Mouse (Mus musculus) E14TG2a.4 (cell line): ENCODE measurements around the gene Nt5c1b.

Source experiments
- CTCF ChIP-seq: conservative IDR thresholded peaks from 2 replicates; pipeline ENCODE4 v1.5.1; 2014; ENCODE audit warnings: low read length
- POU5F1 ChIP-seq: IDR thresholded peaks from 2 replicates; pipeline ENCODE4 v1.6.1; 2014; ENCODE audit warnings: low read length, borderline replicate concordance

DNA sequence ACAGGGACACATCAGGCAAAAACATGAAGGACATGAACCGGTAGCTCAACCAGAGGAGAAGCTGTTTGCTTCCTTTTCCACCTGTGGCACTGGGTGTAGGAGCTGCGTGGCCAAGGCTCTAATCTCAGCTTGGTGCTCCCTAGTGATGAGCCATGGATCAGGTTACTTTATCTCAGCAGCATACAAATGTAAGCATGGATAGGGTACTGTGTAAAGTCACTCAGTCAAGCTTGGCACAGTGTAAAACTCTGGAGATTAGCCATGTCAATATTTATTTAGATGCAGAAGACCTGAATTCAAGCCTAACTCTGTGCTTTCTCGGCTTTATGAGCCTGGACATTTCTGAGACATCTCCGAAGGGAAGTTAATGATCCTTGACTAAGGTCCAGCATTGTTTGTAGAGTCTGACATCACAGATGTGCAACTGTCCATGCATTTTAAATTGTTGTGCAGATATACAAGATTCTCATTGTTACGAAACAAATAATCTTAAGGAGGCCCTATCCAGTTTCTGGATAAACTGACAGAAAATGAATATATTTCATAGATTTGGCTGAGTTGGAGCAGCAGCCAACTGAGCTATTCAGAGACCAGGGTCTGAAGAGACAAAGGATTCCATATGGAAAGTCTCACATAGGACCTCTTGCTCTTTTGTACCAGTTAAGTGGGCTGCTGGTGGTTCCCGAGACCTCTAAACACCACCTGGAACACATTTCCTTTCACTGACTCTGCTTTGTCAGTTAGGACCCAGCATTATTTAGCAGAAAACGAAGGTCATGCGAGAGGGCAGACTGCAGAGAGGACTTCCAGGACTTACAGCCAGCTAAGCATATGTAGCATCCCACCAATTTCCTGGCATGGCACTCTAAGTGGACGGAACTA lies 56.5 kb downstream of the Nt5c1b start:
- no peak for TF ChIP-seq CTCF
- TF ChIP-seq POU5F1: no peak
